Mouse (Mus musculus) ES-E14 (cell line): ENCODE data around the gene Srm.

Source experiments
- CHD2 ChIP-seq: IDR thresholded peaks from 2 replicates; pipeline ENCODE4 v1.6.1; 2014; ENCODE audit warnings: mild to moderate bottlenecking, low read depth, low read length, inconsistent platforms
- HCFC1 ChIP-seq: IDR thresholded peaks from 2 replicates; pipeline ENCODE4 v1.6.1; 2012; ENCODE audit warnings: low read length, inconsistent platforms, borderline replicate concordance; ENCODE audit not compliant: insufficient read depth
- MAFK ChIP-seq: IDR thresholded peaks from 2 replicates; pipeline ENCODE4 v1.6.1; 2014; ENCODE audit warnings: mild to moderate bottlenecking, low read depth, low read length, inconsistent platforms; ENCODE audit not compliant: insufficient read depth
- ZC3H11A ChIP-seq: IDR thresholded peaks from 2 replicates; pipeline ENCODE4 v1.6.1; 2012; ENCODE audit warnings: low read depth, mild to moderate bottlenecking, inconsistent platforms, low read length, borderline replicate concordance
- ZNF384 ChIP-seq: IDR thresholded peaks from 2 replicates; pipeline ENCODE4 v1.6.1; 2012; ENCODE audit warnings: low read depth, low read length, inconsistent platforms

DNA sequence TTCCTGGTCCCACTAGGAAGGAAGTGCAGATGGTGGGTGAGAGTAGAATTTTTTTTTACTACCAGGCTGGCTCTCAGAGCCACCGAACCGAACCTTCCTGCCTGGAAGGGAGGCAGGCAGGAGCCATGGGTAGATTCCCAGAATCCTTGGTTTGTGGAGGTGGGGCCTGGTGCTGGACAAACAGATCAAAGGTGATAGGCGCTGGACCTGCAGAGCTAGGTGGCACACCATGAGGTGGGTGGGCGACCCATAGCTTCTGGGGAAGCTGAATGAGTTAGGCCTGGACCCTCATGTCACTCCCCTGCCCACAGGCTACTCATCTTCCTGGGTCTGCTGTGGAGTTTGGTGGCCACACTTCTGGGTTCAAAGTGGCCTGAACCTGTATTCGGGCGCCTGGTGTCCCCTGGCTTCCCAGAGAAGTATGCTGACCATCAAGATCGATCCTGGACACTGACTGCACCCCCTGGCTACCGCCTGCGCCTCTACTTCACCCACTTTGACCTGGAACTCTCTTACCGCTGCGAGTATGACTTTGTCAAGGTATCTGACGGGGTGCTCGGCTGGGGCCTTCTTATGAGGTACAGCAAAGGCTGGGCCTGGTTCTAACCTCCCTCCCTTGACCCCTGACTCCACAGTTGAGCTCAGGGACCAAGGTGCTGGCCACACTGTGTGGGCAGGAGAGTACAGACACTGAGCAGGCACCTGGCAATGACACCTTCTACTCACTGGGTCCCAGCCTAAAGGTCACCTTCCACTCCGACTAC, 11.2 kb downstream of the Srm start, which contains the start of gene Masp2:
- no peak for TF ChIP-seq MAFK
- no peak for TF ChIP-seq CHD2
- no peak for TF ChIP-seq HCFC1
- TF ChIP-seq ZNF384 = no peak
- TF ChIP-seq ZC3H11A = no peak
